Mouse (Mus musculus): ENCODE measurements at regions not wholly inside any gene's neighbourhood (a gene's known extent, or its start where the extent isn't known, plus 50 kb on each side); places are given as distances from the start of the nearest gene placed in this dataset.

DNA sequence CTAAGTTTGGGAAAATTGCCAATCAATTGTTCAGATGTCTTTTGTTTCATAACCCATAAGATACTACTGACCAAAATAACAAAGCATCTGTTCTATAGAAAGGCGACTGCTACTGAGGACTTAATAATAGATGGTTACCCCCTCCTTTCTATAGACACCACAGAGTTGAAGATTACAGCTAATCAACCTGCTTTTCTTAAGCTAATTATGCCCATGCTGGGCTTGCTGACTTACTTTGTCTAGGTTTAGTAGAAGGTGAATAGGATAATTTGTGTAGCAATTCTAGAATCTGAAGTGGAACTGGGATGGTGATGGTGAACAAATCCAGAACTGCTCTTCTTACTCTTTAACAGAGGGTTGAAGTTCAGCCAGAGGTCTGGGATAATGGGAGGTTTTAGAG, 53.8 kb upstream of the Tbx18 start:
- DNase-seq (ENCODE audit: low spot score in 2 of 2) = no peak

DNA sequence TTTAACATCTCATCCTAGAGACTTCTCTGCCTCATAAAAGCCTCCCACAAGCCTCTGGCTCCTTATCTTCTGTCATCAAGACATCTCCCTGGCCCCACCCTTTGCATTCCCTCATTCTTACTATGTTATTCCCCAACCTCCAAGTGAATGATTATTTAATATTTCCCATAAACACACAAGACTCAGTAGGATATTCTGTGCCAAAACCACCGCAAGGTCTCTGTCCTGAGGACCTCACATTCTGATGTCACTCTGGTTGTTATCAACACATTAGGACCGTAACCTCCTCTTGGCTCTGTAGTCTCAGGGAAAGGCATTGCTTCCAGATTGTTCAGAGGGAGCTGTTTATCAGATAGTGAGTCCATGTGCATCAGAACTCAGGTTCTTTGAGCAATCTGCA, 80.7 kb upstream of the Tbx18 start:
- DNase-seq (ENCODE audit: low spot score in 2 of 2) = no peak

DNA sequence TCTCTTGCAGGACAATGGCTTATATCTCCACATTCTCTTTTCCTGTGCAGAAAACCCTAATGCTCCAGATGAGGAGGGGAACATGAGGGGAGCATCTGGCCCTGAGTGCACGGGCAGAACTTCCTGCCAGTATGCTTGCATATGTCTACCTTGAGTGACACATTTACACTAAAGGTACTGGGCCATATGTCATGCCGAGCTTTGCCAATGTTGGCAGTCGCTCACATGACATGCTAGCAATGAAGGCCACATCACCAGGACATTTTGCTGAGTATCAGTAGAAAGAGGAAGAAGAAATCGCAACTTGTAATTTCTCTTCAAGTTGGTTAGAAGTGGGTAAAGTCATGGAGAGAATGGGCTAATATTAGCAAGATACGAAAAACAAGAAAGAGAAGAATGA, 91.2 kb upstream of the Tbx18 start:
- no peak for DNase-seq (ENCODE audit: low spot score in 2 of 2)

DNA sequence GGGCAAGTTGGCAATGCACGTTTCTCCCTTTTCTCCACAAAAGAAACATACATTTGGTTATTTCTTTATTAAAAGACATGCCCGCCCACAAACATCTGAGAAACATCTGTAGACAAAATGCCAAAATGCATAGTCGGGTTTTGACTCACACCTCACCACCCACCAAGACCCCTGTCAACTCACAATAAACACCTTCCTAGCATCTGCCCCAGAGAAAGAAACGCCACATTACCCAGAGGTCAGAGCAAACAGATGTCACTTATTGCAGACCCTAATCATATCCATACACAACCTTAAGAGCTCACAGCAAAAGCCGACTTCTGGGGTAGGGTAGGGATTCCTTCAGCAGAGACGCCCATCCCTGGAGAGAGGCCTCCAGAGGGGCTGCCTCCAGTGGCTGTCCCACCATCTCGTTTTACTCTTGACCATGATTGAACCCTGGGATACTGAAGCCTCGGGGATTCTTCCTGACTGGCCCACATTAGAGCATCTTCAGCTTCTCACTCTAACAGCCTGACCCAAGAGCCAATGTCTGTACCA, 93.7 kb upstream of the Tbx18 start:
- no peak for DNase-seq (ENCODE audit: low spot score in 2 of 2)

DNA sequence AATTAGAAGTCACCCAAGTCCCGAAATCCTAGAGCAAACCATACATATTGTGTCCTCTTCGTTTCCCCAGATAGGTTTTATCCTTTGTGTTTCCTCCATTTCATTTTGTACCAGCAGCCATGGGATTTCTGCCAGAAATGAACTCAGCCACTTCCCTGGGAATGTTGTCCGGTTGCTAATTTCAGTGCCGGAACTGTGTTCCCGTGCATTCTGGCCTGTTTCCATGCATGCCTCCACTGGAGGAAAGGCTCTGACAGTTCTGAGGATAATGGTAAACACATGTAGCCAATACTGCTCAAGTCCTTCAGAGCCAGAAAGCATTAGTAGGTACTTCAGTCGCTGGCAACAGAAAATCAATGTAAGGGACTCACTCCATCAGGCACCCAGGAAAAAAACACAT, 112.8 kb upstream of the Tbx18 start:
- peak; percentile 23 to 59 for DNase-seq (ENCODE audit: low spot score in 2 of 2)

GRCm38 (mm10) chr9:87844453-87844852, 113.4 kb upstream of the Tbx18 start:
- no peak for DNase-seq (ENCODE audit: low spot score in 2 of 2)

- DNase-seq (ENCODE audit: low spot score in 2 of 2) = no peak
Observed at GRCm38 (mm10) chr9:87848882-87849281, 117.8 kb upstream of the Tbx18 start.

- DNase-seq (ENCODE audit: low spot score in 2 of 2) = no peak
Observed at GRCm38 (mm10) chr9:87850133-87850532, 119.1 kb upstream of the Tbx18 start.

DNA sequence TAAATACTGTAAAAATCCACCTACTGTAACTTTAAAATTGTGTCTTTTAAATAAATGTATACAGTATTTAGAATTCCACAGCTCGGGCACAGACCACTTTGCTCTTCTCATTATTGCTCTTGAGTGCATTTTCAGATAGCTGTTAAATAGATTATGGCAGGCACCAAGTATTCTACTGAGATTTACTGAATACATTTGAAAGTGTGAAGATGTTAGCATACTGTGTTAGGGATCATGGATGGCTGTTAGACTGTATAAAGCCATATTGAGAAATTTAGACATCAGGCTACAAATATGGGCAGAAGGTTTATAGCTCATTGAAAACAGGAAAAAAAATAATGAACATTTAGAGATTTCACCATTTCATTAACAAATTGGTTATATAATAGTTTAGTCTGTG, 130.5 kb upstream of the Tbx18 start:
- no peak for DNase-seq (ENCODE audit: low spot score in 2 of 2)

DNA sequence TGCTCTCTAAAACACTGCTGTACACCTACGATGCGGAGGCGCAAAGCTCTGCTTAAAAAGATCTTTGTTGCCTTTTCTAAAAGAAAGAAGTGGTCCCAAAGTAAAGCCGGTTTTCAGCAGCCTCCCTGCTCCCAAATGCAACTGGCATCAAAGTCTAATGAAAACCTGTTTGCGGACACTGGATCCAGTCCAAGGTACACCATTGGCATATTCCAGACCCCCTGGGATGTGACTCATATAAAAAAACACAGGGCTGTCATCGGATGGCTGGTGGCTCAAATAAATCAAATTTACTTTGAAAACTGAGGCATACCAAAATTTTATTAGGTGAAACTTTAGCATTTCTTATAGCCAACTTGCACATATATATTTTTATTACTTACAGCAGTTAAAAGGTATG, 134.2 kb upstream of the Tbx18 start:
- no peak for DNase-seq (ENCODE audit: low spot score in 2 of 2)

GRCm38 (mm10) chr9:87872384-87872905, 141.4 kb upstream of the Tbx18 start:
- no peak for DNase-seq (ENCODE audit: low spot score in 2 of 2)

DNA sequence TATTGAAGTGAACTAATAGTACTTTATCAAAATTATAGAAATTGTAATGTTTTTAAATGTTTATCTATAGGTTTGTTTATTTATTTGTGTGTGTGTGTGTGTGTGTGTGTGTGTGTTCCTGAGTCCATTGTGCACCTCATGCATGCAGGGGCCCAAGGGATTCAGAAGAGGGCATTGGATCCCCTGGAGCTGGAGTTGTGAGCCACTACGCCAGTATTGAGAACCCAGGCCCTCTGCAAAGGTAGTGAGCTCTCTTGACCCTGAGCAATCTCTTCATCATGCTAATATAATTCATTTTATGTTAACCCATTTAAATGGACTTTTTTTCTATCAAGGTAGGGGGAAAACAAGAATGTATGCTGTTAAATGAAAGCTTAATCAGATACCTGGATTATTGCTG, 151.5 kb upstream of the Tbx18 start:
- DNase-seq (ENCODE audit: low spot score in 2 of 2) = no peak

DNA sequence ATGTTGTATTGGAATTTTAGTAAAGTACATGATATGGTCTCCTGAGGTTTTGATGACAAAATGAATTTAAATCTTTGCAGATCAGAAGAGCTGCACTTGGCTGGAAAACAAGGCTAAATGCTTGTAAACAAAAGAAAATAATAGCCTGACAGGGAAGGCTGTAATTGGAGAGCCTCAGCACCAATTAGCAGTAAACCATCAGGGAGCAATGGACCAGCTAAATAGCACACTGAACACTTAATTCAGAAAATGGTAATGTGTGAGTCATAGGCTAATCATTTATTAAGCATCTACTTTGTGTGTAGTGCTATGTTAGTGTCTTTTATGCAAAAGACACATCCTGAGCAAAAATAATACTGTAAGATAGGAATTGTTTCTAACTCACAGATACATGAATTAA, 152.0 kb upstream of the Tbx18 start:
- DNase-seq (ENCODE audit: low spot score in 2 of 2) = no peak

GRCm38 (mm10) chr9:87894051-87894450, 163.0 kb upstream of the Tbx18 start:
- DNase-seq (ENCODE audit: low spot score in 2 of 2) = no peak

DNA sequence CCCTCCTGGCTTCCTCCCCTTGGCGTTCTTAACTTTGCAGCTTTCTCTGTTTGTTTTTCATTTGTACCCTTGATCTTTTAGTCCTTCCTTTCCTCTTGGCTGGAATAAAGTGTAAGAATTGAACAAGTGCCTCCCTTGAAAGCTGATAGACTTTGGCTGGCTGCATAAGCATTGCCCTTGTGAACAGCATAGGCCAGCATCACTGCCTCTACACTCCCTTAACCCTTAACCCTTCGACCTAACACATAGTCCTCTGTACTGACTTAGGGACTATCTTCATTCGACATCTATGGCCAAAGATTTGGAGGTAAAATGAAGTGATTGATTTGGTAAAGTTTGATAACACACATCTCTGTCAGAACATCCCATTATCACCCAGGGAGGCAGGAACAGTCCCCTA, 163.5 kb upstream of the Tbx18 start:
- DNase-seq (ENCODE audit: low spot score in 2 of 2) = no peak

DNA sequence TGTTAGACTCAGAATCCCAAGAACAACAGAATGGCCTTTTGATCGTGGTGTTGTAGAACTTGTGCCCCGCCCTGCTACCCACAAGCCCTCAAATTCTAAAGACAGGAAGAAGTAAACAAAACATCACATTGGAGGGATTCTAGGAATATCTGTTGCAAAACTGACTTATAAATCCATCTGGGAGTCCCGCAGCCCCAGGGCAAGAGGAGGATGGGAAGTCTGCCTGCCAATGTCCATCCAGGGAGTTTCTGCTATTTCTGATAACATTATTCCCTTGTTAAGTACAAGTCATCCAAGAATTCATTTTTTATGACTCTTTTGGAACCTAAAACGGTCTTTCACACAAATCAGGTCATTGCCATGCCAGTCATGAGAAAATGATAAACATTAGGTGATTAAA, 164.5 kb upstream of the Tbx18 start:
- DNase-seq (ENCODE audit: low spot score in 2 of 2) = no peak

- DNase-seq (ENCODE audit: low spot score in 2 of 2) = no peak
Observed at GRCm38 (mm10) chr9:87897336-87897735, 166.3 kb upstream of the Tbx18 start.

DNA sequence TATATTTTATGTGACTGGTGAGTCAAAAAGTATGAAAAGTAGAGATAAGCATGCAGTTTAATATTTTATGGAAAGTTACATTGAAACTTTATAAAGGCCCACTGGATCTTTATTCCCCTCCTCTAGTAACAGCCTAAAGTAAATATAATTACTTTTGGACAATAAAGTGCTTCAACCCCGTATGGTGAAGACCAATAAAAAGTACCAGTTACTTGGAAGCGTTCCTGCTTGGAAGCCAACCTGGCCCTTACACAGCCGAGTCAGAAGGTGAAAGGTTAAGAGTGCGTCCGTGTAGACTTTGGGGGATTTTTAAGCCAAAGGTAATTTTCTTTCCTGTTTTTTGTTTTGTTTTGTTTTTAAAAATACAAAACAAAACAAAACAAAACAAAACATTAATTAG, 168.3 kb upstream of the Tbx18 start:
- DNase-seq (ENCODE audit: low spot score in 2 of 2) = no peak

DNA sequence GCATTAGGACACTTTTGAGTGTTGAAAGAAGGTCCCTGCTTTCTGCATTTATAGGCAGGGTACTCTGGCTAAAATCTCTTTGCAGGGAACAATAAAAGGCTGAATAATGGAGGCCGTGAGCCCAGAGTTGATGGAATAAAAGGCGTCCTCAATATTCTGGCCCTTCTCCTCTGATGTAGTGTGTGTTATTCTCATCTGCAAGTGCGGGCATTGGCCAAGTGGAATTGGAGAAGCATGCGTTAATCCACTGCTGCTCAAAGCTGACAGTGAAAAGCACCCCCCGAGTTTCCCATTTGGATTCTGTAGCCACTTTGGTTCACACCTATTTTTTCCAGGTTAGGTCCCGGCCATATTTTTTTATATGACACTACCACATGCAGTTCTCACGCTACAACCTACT, 168.7 kb upstream of the Tbx18 start:
- DNase-seq (ENCODE audit: low spot score in 2 of 2) = no peak

DNA sequence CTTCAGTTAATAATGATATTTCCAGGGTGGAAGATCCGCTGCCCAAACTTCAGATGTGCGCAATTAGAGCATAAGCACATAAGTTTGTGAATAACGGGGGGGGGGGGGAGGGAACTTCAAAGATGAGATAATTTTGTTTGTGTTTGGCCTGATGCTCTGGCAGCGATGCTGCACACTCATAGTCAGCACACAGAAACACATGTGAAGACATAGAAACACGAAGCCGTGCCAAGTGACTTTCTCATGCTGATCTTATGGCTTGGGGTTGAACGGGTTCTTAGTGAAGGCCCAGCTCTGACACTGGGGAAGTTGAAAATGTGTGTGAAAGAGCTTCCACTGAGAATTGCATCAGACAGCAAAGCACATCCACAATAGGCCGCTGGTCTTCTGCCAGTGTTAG, 190.2 kb upstream of the Tbx18 start:
- DNase-seq (ENCODE audit: low spot score in 2 of 2) = no peak

GRCm38 (mm10) chr9:87925151-87925550, 194.1 kb upstream of the Tbx18 start:
- DNase-seq (ENCODE audit: low spot score in 2 of 2) = no peak

- DNase-seq (ENCODE audit: low spot score in 2 of 2) = no peak
Observed at GRCm38 (mm10) chr9:87933230-87933629, 202.2 kb upstream of the Tbx18 start.

GRCm38 (mm10) chr9:87952426-87952825, 221.4 kb upstream of the Tbx18 start:
- no peak for DNase-seq (ENCODE audit: low spot score in 2 of 2)

GRCm38 (mm10) chr9:87954941-87955340, 223.9 kb upstream of the Tbx18 start:
- no peak for DNase-seq (ENCODE audit: low spot score in 2 of 2)

Data from gastrocnemius, postnatal 4 days (tissue).